Mouse (Mus musculus) heart, postnatal 25 days (tissue): Measurements from ENCODE around the gene Mtcl1. TPM values are rescaled to one million over a fixed set of nuclear protein-coding genes. Genes with fewer than 3 reads are reported as not detected.

Experiments used
- DNase-seq: peaks from one replicate; pipeline ENCODE4 v3.0.0; 2022; ENCODE audit warnings: low spot score
- intact Hi-C: fragments of 180-260 bp; cut with DNase I; formaldehyde crosslinking; loops from one replicate; pipeline ENCODE4 v1.15.1; 2025
- total RNA-seq, 2 experiments: library from RNA; stranded (reverse); gene quantifications; 2 replicates each; pipeline ENCODE4 v1.2.3; 2021

Mtcl1 gene
- total RNA-seq, 2 experiments from 2014 or later, result 4.2 to 6.0 TPM

GRCm38 (mm10) chr17:66370867-66371266, 78.7 kb downstream of the Mtcl1 start:
- intact Hi-C loops, result no loop called here

GRCm38 (mm10) chr17:66369777-66370176, 79.8 kb downstream of the Mtcl1 start:
- DNase-seq, result no peak
- intact Hi-C loops, result no loop called here

More at GRCm38 (mm10) chr17:66370867-66371266, 78.7 kb downstream of the Mtcl1 start:
- no peak for DNase-seq

- DNase-seq, result no peak
- intact Hi-C loops, result no loop called here
Observed at GRCm38 (mm10) chr17:66368127-66368526, 81.4 kb downstream of the Mtcl1 start.

DNA sequence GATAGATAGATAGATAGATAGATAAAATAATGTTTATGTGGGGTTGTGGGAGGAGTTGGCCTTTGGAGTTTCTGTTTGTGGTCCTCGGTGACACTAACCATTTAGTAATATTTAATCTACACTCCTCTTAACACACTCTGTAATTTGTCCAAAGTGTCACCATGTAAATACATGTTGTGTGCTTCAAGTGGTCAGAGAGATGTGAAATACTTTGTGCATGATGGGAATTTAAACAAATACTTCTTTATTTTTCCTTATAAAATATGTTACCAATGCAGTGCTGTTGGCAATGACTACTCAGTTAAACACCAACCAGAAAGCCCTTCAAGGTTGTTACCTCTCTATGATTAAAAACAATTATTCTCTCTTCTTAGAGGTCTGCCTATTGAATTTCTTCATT, 83.9 kb downstream of the Mtcl1 start:
- DNase-seq, result no peak
- intact Hi-C loops, result no loop called here

GRCm38 (mm10) chr17:66365293-66365642, 84.3 kb downstream of the Mtcl1 start:
- intact Hi-C loops, result no loop called here

GRCm38 (mm10) chr17:66364525-66365292, 84.8 kb downstream of the Mtcl1 start:
- peak; percentile 55 for DNase-seq
- intact Hi-C loops, result no loop called here

More at GRCm38 (mm10) chr17:66365293-66365642, 84.3 kb downstream of the Mtcl1 start:
- DNase-seq, result no peak

DNA sequence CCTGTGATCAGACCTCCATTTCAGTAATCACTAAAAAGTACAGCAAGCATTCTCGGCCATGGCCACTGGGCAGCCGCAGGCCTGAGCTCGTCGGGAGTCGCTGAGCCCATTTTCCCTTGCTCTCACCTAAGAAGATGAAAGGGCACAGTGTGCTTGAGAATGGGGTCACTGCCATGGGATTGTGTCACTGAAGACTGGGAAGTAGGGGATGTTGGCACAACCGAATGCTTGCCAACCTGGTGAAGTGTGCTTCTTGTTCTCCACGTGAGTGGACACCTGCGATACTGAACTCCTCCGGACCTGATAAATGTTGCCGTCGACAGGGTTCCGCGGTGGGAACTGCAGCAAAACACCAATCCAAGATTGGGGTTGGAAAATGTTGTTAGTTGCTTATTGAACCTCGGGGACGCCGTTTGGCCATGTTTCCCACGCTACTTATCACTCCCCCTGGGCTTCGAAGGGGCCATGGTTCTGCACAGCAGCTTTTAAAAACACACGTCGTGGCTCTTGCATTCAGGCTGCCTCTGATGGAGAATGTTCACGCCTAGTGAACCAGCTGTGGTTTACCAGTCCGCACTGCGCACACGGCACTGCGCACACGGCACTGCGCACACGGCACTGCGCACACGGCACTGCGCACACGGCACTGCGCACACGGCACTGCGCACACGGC, 85.6 kb downstream of the Mtcl1 start:
- intact Hi-C loops, result no loop called here
- DNase-seq, result no peak

- DNase-seq, result no peak
- intact Hi-C loops, result no loop called here
Observed at GRCm38 (mm10) chr17:66362287-66363016, 87.1 kb downstream of the Mtcl1 start.

- no peak for DNase-seq
- intact Hi-C loops, result no loop called here
Observed at GRCm38 (mm10) chr17:66358026-66358978, 91.2 kb downstream of the Mtcl1 start.

DNA sequence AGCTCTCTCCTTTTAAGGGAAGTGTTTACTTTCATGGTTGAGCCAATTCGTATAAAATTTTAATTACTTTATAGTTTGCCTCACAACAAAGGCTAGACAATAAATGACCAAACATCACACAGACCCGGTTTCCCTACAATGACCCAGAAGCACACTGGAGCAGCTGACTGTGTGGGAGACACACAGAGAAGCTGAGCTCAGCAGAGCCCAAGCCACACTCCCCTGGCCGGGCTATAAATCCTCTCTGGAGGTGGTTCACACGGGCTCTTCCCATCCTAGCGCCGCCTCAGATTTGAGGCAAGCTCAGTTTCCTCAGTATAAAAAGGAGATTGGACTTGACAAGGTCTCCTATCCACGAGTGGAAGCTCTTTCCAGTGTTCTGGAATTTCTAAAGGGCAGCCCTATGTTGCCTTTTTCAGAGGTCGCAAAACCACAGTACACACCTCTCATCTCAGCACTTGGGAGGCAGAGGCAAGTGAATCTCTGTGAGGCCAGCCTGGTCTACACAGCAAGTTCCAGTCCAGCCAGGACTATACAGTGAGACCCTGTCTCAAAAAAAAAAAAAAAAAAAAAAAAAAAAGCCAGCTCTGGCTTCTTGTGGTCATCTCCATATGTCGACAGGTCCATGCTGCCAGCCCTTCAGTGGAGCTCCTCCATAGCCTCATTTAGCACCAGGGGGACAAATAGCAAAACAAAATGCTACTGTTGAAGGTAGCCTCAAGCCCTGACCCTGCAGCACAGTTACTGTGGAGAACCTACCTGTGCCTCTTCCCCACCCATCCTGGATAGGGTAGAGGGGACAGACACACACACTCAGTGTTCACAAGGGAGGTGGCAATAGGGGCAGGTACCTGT, 92.2 kb downstream of the Mtcl1 start:
- DNase-seq, result no peak
- intact Hi-C loops, result no loop called here

DNA sequence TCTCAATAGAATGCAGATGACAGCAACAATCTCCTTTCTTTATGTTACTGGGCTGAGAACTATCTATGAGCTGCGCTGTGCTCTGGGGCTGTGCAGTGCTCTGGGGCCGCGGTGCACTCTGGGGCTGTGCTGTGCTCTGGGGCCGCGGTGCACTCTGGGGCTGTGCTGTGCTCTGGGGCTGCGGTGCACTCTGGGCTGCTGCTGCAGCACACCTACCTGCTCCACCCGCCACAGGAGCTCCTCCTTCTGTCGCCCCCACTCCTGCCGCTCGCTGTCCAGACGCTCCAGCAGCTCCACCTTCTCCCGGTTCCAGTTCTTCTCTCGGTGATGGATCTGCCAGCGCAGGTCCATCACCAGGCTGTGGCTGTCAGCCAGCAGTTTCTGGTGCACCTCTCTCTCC, 95.6 kb downstream of the Mtcl1 start:
- intact Hi-C loops, result loop anchor here (5.0 kb wide), 1 partner anchor 93 kb away; the partner anchor contains the start of gene Mtcl1
- no peak for DNase-seq

DNA sequence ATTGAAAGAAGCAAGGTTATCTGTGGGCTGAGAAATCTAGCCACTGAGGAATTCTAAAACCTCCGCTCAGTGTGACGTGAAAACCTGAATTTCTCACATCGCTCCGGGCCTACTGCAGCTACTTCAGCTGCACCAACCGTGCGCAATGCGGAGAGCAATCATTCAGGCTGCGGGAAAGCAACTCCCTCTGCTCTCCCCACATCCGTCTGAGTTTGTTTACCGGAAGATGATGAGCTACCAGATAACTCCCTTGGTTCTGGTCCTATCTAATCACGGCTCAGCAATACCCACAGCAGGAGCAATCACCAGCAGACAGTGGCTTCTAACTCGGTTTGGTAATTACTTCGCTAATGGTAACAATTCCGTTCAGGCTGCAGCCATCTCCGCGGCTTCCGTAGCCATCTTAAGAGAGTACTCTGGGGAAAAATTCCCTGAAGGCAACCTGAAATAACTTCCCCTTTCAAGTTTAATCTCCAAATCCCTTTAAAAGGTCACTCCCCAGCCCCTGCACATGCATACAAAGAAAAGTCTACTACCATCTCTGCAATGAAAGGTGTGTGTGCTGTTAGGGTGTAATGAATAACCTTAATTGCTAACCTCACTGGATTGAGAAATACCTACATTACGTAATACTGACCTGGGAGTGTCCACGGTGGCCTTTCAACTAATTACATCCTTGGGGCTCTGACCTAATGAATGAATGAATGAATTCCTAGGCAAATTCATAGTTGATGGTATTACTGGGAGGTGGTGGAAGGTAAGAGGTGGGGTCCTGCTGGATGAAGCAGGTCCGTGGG, 96.5 kb downstream of the Mtcl1 start:
- intact Hi-C loops, result loop anchor here (5.0 kb wide), 1 partner anchor 94 kb away; the partner anchor contains the start of gene Mtcl1
- no peak for DNase-seq

- intact Hi-C loops, result loop anchor here (5.0 kb wide), 1 partner anchor 95 kb away; the partner anchor contains the start of gene Mtcl1
- DNase-seq, result peak; percentile 42
Observed at GRCm38 (mm10) chr17:66352219-66352618, 97.3 kb downstream of the Mtcl1 start.

- no peak for DNase-seq
- intact Hi-C loops, result loop anchor here (5.0 kb wide), 1 partner anchor 97 kb away; the partner anchor contains the start of gene Mtcl1
Observed at GRCm38 (mm10) chr17:66350689-66351088, 98.9 kb downstream of the Mtcl1 start.

DNA sequence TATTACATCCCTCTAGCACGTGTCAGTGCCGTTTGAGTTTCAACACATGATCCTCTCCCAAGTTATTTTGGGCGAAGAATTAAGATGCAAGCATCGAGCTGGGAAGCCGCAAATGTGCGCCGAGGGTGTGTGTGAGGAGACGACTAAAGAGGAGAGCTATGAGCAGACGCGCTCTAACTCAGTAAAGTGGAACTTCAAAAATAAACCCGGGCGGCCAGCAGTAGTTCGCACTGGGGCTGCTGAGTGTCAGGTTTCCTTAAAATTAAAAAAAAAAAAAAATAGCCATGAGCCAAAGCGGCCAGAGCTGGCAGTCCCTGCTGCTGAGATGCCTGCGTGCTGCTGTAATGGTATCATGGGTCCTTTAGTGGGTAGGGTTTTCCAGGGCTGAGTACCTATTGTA, 99.4 kb downstream of the Mtcl1 start:
- intact Hi-C loops, result loop anchor here (5.0 kb wide), 1 partner anchor 97 kb away; the partner anchor contains the start of gene Mtcl1
- no peak for DNase-seq

DNA sequence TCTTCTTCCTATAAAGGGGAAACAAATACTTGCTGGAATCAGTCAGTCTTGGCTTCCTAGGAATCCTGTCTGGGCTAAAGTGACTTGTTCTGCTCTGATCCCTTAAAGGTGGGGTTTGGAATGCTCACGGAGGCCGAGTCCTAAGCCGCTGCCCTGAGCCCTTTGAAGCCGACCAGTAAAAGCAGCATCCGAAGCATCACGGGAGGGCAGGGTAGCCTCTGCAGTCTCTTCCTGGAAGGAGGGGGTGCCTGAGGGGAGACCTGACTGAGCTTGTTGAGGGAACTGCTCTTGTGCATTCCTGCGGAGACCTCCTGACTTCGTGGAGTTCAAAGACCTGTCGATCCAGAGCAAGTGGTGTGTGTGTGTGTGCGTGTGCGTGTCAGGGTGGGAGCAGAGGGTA, 103.2 kb downstream of the Mtcl1 start:
- DNase-seq, result no peak
- intact Hi-C loops, result no loop called here

DNA sequence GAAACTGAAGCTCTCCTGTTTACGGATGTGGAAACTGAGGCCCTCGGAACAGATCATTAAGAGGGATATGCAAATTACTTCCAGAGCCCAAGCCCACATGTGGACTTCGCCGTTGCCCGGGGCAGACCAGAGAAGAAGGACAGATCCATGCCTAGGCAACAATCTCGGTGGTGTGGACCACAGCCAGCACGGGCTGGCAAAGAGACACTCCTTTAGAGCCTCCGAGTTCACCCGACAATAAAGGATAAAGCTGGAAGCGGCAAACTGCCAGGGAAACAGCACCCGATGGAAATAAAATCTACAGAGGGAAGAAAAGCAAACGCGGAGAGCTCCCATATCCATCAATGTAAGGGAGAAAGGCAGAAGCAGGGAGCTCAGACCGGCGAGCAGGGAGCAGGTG, 103.9 kb downstream of the Mtcl1 start:
- DNase-seq, result no peak
- intact Hi-C loops, result no loop called here

DNA sequence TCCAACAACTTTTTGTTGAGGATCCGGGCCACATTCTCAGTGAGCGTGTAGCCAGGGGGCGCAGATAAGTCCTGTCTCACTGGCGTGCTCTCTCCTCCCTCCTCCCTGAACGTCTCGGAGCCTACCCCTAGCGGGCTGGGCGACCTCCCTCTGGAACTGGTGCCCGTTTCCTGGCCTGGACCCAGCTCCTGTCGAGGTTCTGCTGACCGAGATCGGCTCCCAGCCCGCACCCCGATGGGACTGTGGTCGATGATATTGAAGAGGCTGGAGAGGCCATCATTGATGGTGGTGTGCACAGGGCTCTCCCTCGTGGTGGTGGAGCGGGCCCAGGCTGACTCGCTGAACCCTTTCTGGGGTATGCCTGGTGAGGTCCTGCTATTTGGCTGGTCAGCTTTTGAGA, 106.6 kb downstream of the Mtcl1 start:
- intact Hi-C loops, result no loop called here

More for the DNA sequence above, 106.6 kb downstream of the Mtcl1 start:
- no peak for DNase-seq
